Mouse (Mus musculus): ENCODE measurements at regions not wholly inside any gene's neighbourhood (a gene's known extent, or its start where the extent isn't known, plus 50 kb on each side); places are given as distances from the start of the nearest gene placed in this dataset.

DNA sequence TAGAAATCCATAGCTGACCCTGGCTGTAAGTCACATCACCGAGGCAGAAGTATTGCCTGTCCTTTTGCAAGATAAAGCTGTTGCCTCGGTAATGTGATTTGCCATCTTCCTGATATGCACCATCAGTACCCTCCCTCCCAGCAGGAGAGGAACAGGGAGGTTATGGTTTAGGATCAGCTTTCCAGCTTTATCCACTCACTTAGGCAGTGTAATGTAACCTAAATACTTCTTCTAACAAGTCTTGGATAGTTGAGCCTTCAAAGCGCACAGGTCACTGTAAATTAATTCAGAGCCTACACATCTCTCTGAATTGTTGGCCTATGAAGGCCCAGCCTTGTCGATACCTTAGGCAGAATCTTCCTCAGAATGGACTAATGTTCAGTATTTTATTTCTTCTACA lies 962.5 kb downstream of the Diaph3 start:
- TF ChIP-seq POLR2AphosphoS5 (IDR thresholded peaks at IDR 0.05; ENCODE audit: insufficient replicate concordance, low read depth, low read length): no peak
- TF ChIP-seq CTCF (IDR thresholded peaks at IDR 0.05; ENCODE audit: low read depth, low read length): no peak
- no peak for TF ChIP-seq GATA2 (IDR thresholded peaks at IDR 0.05; ENCODE audit: borderline replicate concordance, low read depth, low read length)
- no peak for TF ChIP-seq GATA1 (IDR thresholded peaks at IDR 0.05; ENCODE audit: borderline replicate concordance, low read length)
- no peak for TF ChIP-seq TAL1 (conservative IDR thresholded peaks at IDR 0.05; ENCODE audit: low read depth, low read length)
